Mouse (Mus musculus) stomach, postnatal 0 days (tissue): Measurements from ENCODE around the gene Kcnj10. TPM values are rescaled to one million over a fixed set of nuclear protein-coding genes. Genes with fewer than 3 reads are reported as not detected.
A peak's percentile ranks its signal among the peaks of the same experiment; 100 is the strongest.

Experiments used
- ATAC-seq: fragments of 200-750 bp; cut with Nextera tagmentation; 2 replicates; pipeline ENCODE4 v1.8.0; 2017; ENCODE audit not compliant: low FRiP score, low TSS enrichment
- DNase-seq: peaks from one replicate; pipeline ENCODE4 v3.0.0-alpha.2; 2016; ENCODE audit warnings: low spot score
- H3K27ac ChIP-seq: fragments of 300-500 bp; sonication (generic); replicated peaks from 2 replicates; pipeline ENCODE4 v1.5.1; 2014; ENCODE audit warnings: mild to moderate bottlenecking, control low read depth
- H3K27me3 ChIP-seq: fragments of 300-500 bp; sonication (generic); 2 replicates; pipeline ENCODE4 v1.6.1; 2014; ENCODE audit warnings: low read length; ENCODE audit not compliant: control insufficient read depth, insufficient read depth
- H3K36me3 ChIP-seq: fragments of 300-500 bp; sonication (generic); 2 replicates; pipeline ENCODE4 v1.6.1; 2014; ENCODE audit warnings: low read length, mixed read lengths; ENCODE audit not compliant: control insufficient read depth, insufficient read depth
- H3K4me1 ChIP-seq: fragments of 300-500 bp; sonication (generic); replicated peaks from 2 replicates; pipeline ENCODE4 v1.6.1; 2014; ENCODE audit warnings: antibody characterized with exemption; ENCODE audit not compliant: control insufficient read depth, insufficient read depth
- H3K4me2 ChIP-seq: fragments of 300-500 bp; sonication (generic); replicated peaks from 2 replicates; pipeline ENCODE4 v1.6.1; 2014; ENCODE audit warnings: low read depth, mild to moderate bottlenecking, control low read depth, moderate library complexity
- H3K4me3 ChIP-seq: fragments of 300-500 bp; sonication (generic); 2 replicates; pipeline ENCODE4 v1.5.1; 2014; ENCODE audit warnings: low read depth, low read length, control low read depth
- H3K9ac ChIP-seq: fragments of 300-500 bp; sonication (generic); 2 replicates; pipeline ENCODE4 v1.6.1; 2014; ENCODE audit warnings: mild to moderate bottlenecking, low read length, control low read depth, mixed read lengths
- H3K9me3 ChIP-seq: fragments of 300-500 bp; sonication (generic); 2 replicates; pipeline ENCODE4 v1.6.1; 2016; ENCODE audit warnings: low read length; ENCODE audit not compliant: control insufficient read depth
- CTCF ChIP-seq: IDR thresholded peaks from 2 replicates; pipeline ENCODE4 v1.5.1; 2016; ENCODE audit warnings: antibody characterized with exemption, low read depth, mild to moderate bottlenecking, moderate library complexity
- EP300 ChIP-seq: optimal IDR thresholded peaks from 2 replicates; pipeline ENCODE3; 2016; ENCODE audit warnings: antibody characterized with exemption
- WGBS: fragments of 180-500 bp; shearing (Covaris S2); extraction: QIAGEN DNeasy Blood & Tissue Kit; methylation state at CpG from one replicate; pipeline ENCODE4 v1.1.7; 2014; 5-methylcytosine and 5-hydroxymethylcytosine counted together
- polyA plus RNA-seq: library from polyadenylated mRNA; unstranded; fragments of >200 nt; fragmentation: Nextera tagmentation; extraction: Ambion mirVana; gene quantifications from 2 replicates; pipeline ENCODE4 v1.2.1, GENCODE M21; 2015

Gene Kcnj10
- polyA plus RNA-seq, result 0.17 and 0.25 TPM in 2 replicates

DNA sequence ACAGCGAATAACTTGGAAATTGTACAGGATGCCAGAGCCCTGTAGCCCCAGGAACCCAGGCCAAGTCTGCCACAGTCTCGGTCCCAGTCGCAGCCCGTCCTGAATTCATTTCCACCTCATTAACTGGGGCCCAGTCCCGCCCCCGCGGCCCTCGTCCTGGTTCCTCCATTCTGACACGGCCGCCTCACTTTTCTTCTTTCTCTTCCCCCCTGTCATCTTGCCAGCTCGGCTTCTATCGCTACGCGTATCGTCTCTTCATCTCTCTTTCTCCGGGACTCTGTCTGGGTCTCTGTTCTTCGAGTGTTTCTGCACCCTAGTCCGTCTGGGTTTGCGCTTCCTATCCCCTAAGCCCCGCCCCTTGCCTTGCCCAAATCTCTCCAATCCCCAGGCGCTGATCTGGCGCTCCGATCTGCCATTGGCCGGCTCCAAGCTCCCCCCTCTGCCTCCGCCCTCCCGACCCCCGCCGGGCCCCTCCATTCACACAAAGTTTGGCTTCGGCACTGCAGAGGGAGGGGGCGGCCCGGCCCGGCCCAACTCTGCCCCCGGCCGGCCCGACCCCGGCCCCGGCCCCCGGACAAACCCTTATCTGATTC lies at the start of gene Kcnj10:
Gene Kcnj10 (plus strand): TSS at position 482 of the 593 bp plus-strand sequence.
- Histone ChIP-seq H3K36me3 (no peaks in the 10 kb centered on the region), H3K4me3 (peak within 1 kb of the TSS; percentile 37), H3K27me3 (no peaks in the 10 kb centered on the region; the same call in 1 of the 2 replicates), H3K9me3 (no peaks in the 10 kb centered on the region), H3K9ac (0 out of 2 replicates have a peak within 1 kb of the TSS, but pooled peaks have one; percentile 14), H3K27ac (no peak within 1 kb of the TSS), H3K4me1 (no peaks in the 10 kb centered on the region), H3K4me2 (peak within 1 kb of the TSS; percentile 56)
- TF ChIP-seq EP300 (no peak), CTCF (no peak)
- DNase-seq, result peak; percentile 71
- WGBS, result 2% methylated on average over 35 of the region's 38 CpGs
- peak; percentile 76; the same call in 1 of the 2 replicates for ATAC-seq

GRCm38 (mm10) chr1:172292880-172293279 lies 48.1 kb upstream of the Kcnj10 start:
- Histone ChIP-seq H3K4me1 (no peaks in the 10 kb centered on the region; the same call in 1 of the 2 replicates), H3K9ac (no peak overlapping the region), H3K36me3 (no peaks in the 10 kb centered on the region), H3K4me2 (no peak overlapping the region), H3K4me3 (no peak overlapping the region), H3K27ac (no peak overlapping the region), H3K9me3 (no peaks in the 10 kb centered on the region), H3K27me3 (no peaks in the 10 kb centered on the region)
- TF ChIP-seq CTCF (no peak), EP300 (no peak)
- WGBS, result 80% methylated on average over 2 of the region's 2 CpGs
- DNase-seq (no peak), ATAC-seq (no peak)

DNA sequence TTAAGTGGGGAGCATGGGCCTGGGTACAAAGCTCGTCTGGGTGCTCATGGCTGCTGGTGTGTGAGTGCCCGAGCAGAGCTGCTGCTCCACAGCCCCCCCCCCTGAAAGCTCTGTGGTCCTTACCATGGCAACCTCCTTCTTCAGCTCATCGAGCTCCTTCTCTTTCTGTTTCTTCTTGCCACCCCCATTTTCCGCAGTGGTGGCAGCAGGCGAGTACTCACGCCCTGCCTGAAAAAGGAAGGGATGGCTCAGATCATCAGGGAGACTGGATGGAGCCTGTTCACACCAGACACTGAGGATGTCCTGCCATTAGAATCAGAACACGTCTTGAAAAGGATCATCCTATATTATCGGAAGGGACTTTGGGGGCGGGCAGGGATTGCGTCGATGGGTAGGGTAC lies 47.6 kb upstream of the Kcnj10 start:
- no peaks in the 10 kb centered on the region for H3K9me3 ChIP-seq
- H3K4me2 ChIP-seq, result no peak overlapping the region
- no peak overlapping the region for H3K4me3 ChIP-seq
- H3K9ac ChIP-seq, result no peak overlapping the region
- no peak overlapping the region for H3K27ac ChIP-seq
- DNase-seq (no peak), ATAC-seq (no peak)
- TF ChIP-seq CTCF (no peak), EP300 (no peak)
- H3K27me3 ChIP-seq, result no peaks in the 10 kb centered on the region
- H3K36me3 ChIP-seq, result no peaks in the 10 kb centered on the region
- no peaks in the 10 kb centered on the region; the same call in 1 of the 2 replicates for H3K4me1 ChIP-seq
- 86% methylated on average over 11 of the region's 11 CpGs for WGBS

GRCm38 (mm10) chr1:172295751-172296197 lies 45.2 kb upstream of the Kcnj10 start:
- 57% methylated on average over 4 of the region's 4 CpGs for WGBS
- DNase-seq, result no peak
- H3K4me1 ChIP-seq, result no peaks in the 10 kb centered on the region; the same call in 1 of the 2 replicates

GRCm38 (mm10) chr1:172296816-172297510 lies 44.0 kb upstream of the Kcnj10 start:
- WGBS, result 68% methylated on average over 6 of the region's 6 CpGs
- Histone ChIP-seq H3K4me2 (peak overlapping the region; percentile 43), H3K9me3 (no peaks in the 10 kb centered on the region), H3K36me3 (no peaks in the 10 kb centered on the region), H3K27ac (peak overlapping the region; percentile 84), H3K4me3 (peak overlapping the region; percentile 36), H3K4me1 (no peaks in the 10 kb centered on the region; the same call in 1 of the 2 replicates), H3K9ac (peak overlapping the region; percentile 48; the same call in 1 of the 2 replicates), H3K27me3 (no peaks in the 10 kb centered on the region)
- peak; percentile 27; the same call in 1 of the 2 replicates for ATAC-seq
- TF ChIP-seq EP300 (no peak), CTCF (no peak; the same call in 1 of the 2 replicates)
- DNase-seq, result no peak

More at GRCm38 (mm10) chr1:172295751-172296197, 45.2 kb upstream of the Kcnj10 start:
- Histone ChIP-seq H3K27ac (0 out of 2 replicates have a peak overlapping the region, but pooled peaks have one; percentile 4), H3K4me3 (no peak overlapping the region), H3K9me3 (no peaks in the 10 kb centered on the region), H3K4me2 (peak overlapping the region; percentile 43), H3K27me3 (no peaks in the 10 kb centered on the region), H3K9ac (peak overlapping the region; percentile 23; the same call in 1 of the 2 replicates), H3K36me3 (no peaks in the 10 kb centered on the region)
- no peak; the same call in 1 of the 2 replicates for ATAC-seq
- TF ChIP-seq CTCF (no peak), EP300 (no peak)
